Comparison of ENCODE assay signal across 8 mouse cellular contexts in genomic region chr16:17721114-17721808, GRCm38 (mm10). TPM values are rescaled to one million over a fixed set of nuclear protein-coding genes. Genes with fewer than 3 reads are reported as not detected.
DNase-seq lines count a peak whose midpoint lies in the region; ATAC-seq and TF ChIP-seq lines count a peak whose summit lies in the region.

No protein-coding gene starts in this region.

- no peak for TF ChIP-seq CTCF in cerebellum, adult 2 months (IDR thresholded peaks at IDR 0.05; ENCODE audit: borderline replicate concordance, insufficient read depth, low read depth, low read length)

- TF ChIP-seq POLR2A in cerebellum, adult 2 months (IDR thresholded peaks at IDR 0.05; ENCODE audit: borderline replicate concordance, insufficient read depth, low read length), result no peak

- H3K4me1 ChIP-seq in cerebellum, adult 2 months (ENCODE audit: control insufficient read depth, insufficient read depth, low read length), result peaks cover 6% of the 10 kb centered on the region
- peaks cover 16% of the 10 kb centered on the region for H3K4me1 ChIP-seq in forebrain, embryonic 16.5 days (replicated peaks; ENCODE audit: control insufficient read depth, insufficient read depth, low read length)
- peaks cover 20% of the 10 kb centered on the region for H3K4me1 ChIP-seq in liver, embryonic 16.5 days (ENCODE audit: control insufficient read depth, low read depth, low read length)

- no peak for DNase-seq in cerebellum, adult 2 months
- DNase-seq in cerebellum, adult 9-11 months, result no peak
- DNase-seq in 416B (ENCODE audit: low read depth), result peak; percentile 34
- no peak for DNase-seq in right cerebral cortex, adult 18-20 months
- no peak for DNase-seq in adrenal gland, postnatal 10 days
- DNase-seq in cerebellum, postnatal 4 days (ENCODE audit: low spot score in 2 of 2), result no peak

- H3K27ac ChIP-seq in cerebellum, adult 2 months (ENCODE audit: insufficient read depth, low read length), result no peak overlapping the region
- H3K27ac ChIP-seq in forebrain, embryonic 16.5 days (ENCODE audit: low read length), result no peak overlapping the region
- H3K27ac ChIP-seq in liver, embryonic 16.5 days (ENCODE audit: low read length), result no peak overlapping the region

- peak overlapping the region; percentile 99 for H3K4me3 ChIP-seq in cerebellum, adult 2 months (replicated peaks; ENCODE audit: insufficient read depth, low read depth, low read length)
- H3K4me3 ChIP-seq in forebrain, embryonic 16.5 days (replicated peaks; ENCODE audit: low read length), result peak overlapping the region; percentile 76
- H3K4me3 ChIP-seq in liver, embryonic 16.5 days (ENCODE audit: low read depth, low read length), result peak overlapping the region; percentile 87

- no peaks in the 10 kb centered on the region for H3K9me3 ChIP-seq in forebrain, embryonic 16.5 days (ENCODE audit: control insufficient read depth, low read length)
- no peaks in the 10 kb centered on the region for H3K9me3 ChIP-seq in liver, embryonic 16.5 days (replicated peaks; ENCODE audit: control insufficient read depth, low read length)

- peak overlapping the region; percentile 96 for H3K4me2 ChIP-seq in forebrain, embryonic 16.5 days (ENCODE audit: low read length)
- peak overlapping the region; percentile 83 for H3K4me2 ChIP-seq in liver, embryonic 16.5 days (ENCODE audit: low read depth, low read length)

- no peak for ATAC-seq in forebrain, embryonic 16.5 days
- no peak for ATAC-seq in liver, embryonic 16.5 days (ENCODE audit: low read depth)

- WGBS in cerebellum, adult 2 months, result 52% methylated on average over 9 of the region's 9 CpGs
- WGBS in forebrain, embryonic 16.5 days, result 70% methylated on average over 9 of the region's 9 CpGs
- WGBS in liver, embryonic 16.5 days (ENCODE audit: insufficient replicate concordance), result 44% methylated on average over 9 of the region's 9 CpGs

- peak overlapping the region; percentile 84 for H3K9ac ChIP-seq in forebrain, embryonic 16.5 days (replicated peaks; ENCODE audit: low read depth, low read length)
- H3K9ac ChIP-seq in liver, embryonic 16.5 days (ENCODE audit: low read depth, low read length), result peak overlapping the region; percentile 85

- no peaks in the 10 kb centered on the region for H3K27me3 ChIP-seq in cerebellum, adult 2 months (ENCODE audit: control insufficient read depth, insufficient read depth, low read length)
- H3K27me3 ChIP-seq in forebrain, embryonic 16.5 days (replicated peaks; ENCODE audit: control insufficient read depth, insufficient read depth, low read length), result no peaks in the 10 kb centered on the region
- no peaks in the 10 kb centered on the region for H3K27me3 ChIP-seq in liver, embryonic 16.5 days (ENCODE audit: control insufficient read depth, insufficient read depth, low read depth, low read length)

- H3K36me3 ChIP-seq in forebrain, embryonic 16.5 days (ENCODE audit: control insufficient read depth, insufficient read depth), result no peaks in the 10 kb centered on the region
- no peaks in the 10 kb centered on the region for H3K36me3 ChIP-seq in liver, embryonic 16.5 days (ENCODE audit: control insufficient read depth, insufficient read depth)

RNA-seq across cellular contexts. Expression of gene Med15, which starts 11.4 kb away (rescaled TPM):
- 73.1 and 78.7 TPM in 2 replicates for polyA plus RNA-seq in cerebellum, adult 2 months (2012; rRNA removed)
- polyA plus RNA-seq in forebrain, embryonic 16.5 days (2015; fragmentation: Nextera tagmentation; extraction: Ambion mirVana), result 41.9 and 50.1 TPM in 2 replicates
- polyA plus RNA-seq in liver, embryonic 16.5 days (2015; fragmentation: Nextera tagmentation; extraction: Ambion mirVana), result 16.0 and 19.2 TPM in 2 replicates
- total RNA-seq in adrenal gland, postnatal 10 days (2021), result 10 to 100 TPM; 42.7 to 55.3 TPM

RNA-seq across cellular contexts. Expression of gene Klhl22, which starts 38.2 kb away (rescaled TPM):
- 101 and 106 TPM in 2 replicates for polyA plus RNA-seq in cerebellum, adult 2 months (2012; rRNA removed)
- polyA plus RNA-seq in forebrain, embryonic 16.5 days (2015; fragmentation: Nextera tagmentation; extraction: Ambion mirVana), result 76.1 and 89.5 TPM in 2 replicates
- 11.2 and 12.8 TPM in 2 replicates for polyA plus RNA-seq in liver, embryonic 16.5 days (2015; fragmentation: Nextera tagmentation; extraction: Ambion mirVana)
- total RNA-seq in adrenal gland, postnatal 10 days (2021), result 10 to 100 TPM; 30.6 to 47.9 TPM
